In the genomic region with DNA sequence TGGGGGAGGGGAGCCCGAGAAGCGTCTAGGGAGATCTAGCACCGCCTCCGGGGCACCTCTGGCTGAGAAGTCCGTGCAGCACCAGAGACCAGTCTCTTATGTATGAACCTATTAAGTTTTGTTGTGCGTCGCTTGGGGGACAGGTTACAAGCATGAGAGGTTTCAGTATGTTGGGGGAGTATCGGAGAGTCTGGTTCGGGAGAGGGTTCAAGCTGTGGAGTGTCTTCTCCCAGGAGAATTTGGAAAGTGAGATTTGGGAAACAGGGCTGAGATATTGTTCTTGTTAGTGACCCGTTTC, we compare ENCODE assay signal across 8 mouse cellular contexts. TPM values are rescaled to one million over a fixed set of nuclear protein-coding genes. Genes with fewer than 3 reads are reported as not detected.
A peak's percentile ranks its signal among the peaks of the same experiment; 100 is the strongest.
DNase-seq lines count a peak whose midpoint lies in the region; ATAC-seq lines count a peak whose summit lies in the region.

No protein-coding gene starts in this region.

- peak; percentile 34 for ATAC-seq in kidney, embryonic 14.5 days (ENCODE audit: low FRiP score, low TSS enrichment)
- ATAC-seq in forebrain, embryonic 16.5 days: peak; percentile 13
- no peak for ATAC-seq in liver, embryonic 12.5 days
- no peak for ATAC-seq in stomach, embryonic 16.5 days (ENCODE audit: insufficient read depth, low FRiP score)

- peak overlapping the region; percentile 74 for H3K4me3 ChIP-seq in kidney, embryonic 14.5 days (ENCODE audit: low read length)
- H3K4me3 ChIP-seq in forebrain, embryonic 16.5 days (replicated peaks; ENCODE audit: low read length): peak overlapping the region; percentile 59
- peak overlapping the region; percentile 61 for H3K4me3 ChIP-seq in liver, embryonic 12.5 days
- H3K4me3 ChIP-seq in stomach, embryonic 16.5 days (replicated peaks; ENCODE audit: low read length): peak overlapping the region; percentile 83

- H3K4me1 ChIP-seq in kidney, embryonic 14.5 days (ENCODE audit: control insufficient read depth, insufficient read depth, low read length): peaks cover 8% of the 10 kb centered on the region; the same call in 1 of the 2 replicates
- peaks cover 7% of the 10 kb centered on the region for H3K4me1 ChIP-seq in forebrain, embryonic 16.5 days (replicated peaks; ENCODE audit: control insufficient read depth, insufficient read depth, low read length)
- peaks cover 3% of the 10 kb centered on the region; the same call in 1 of the 2 replicates for H3K4me1 ChIP-seq in liver, embryonic 12.5 days
- H3K4me1 ChIP-seq in stomach, embryonic 16.5 days (ENCODE audit: control insufficient read depth, insufficient read depth, low read length): peaks cover 9% of the 10 kb centered on the region

- H3K27me3 ChIP-seq in kidney, embryonic 14.5 days (ENCODE audit: control insufficient read depth, insufficient read depth, low read length): no peaks in the 10 kb centered on the region
- no peaks in the 10 kb centered on the region for H3K27me3 ChIP-seq in forebrain, embryonic 16.5 days (replicated peaks; ENCODE audit: control insufficient read depth, insufficient read depth, low read length)
- H3K27me3 ChIP-seq in liver, embryonic 12.5 days (replicated peaks): peaks cover 46% of the 10 kb centered on the region
- no peaks in the 10 kb centered on the region for H3K27me3 ChIP-seq in stomach, embryonic 16.5 days (ENCODE audit: control insufficient read depth, insufficient read depth, low read length)

- under 1% methylated on average over 10 of the region's 10 CpGs for WGBS in kidney, embryonic 14.5 days
- WGBS in forebrain, embryonic 16.5 days: 2% methylated on average over 10 of the region's 10 CpGs
- WGBS in liver, embryonic 12.5 days (ENCODE audit: insufficient replicate concordance): 6% methylated on average over 10 of the region's 10 CpGs
- 2% methylated on average over 10 of the region's 10 CpGs for WGBS in stomach, embryonic 16.5 days

- H3K27ac ChIP-seq in kidney, embryonic 14.5 days (ENCODE audit: low read depth, low read length): peak overlapping the region; percentile 66
- H3K27ac ChIP-seq in forebrain, embryonic 16.5 days (ENCODE audit: low read length): no peak overlapping the region; the same call in 1 of the 2 replicates
- H3K27ac ChIP-seq in liver, embryonic 12.5 days: no peak overlapping the region
- H3K27ac ChIP-seq in stomach, embryonic 16.5 days (ENCODE audit: low read length): 0 out of 2 replicates have a peak overlapping the region, but pooled peaks have one; percentile 20

- H3K9me3 ChIP-seq in kidney, embryonic 14.5 days (ENCODE audit: control insufficient read depth, low read length): no peaks in the 10 kb centered on the region
- H3K9me3 ChIP-seq in forebrain, embryonic 16.5 days (ENCODE audit: control insufficient read depth, low read length): no peaks in the 10 kb centered on the region
- no peaks in the 10 kb centered on the region for H3K9me3 ChIP-seq in liver, embryonic 12.5 days (replicated peaks)
- no peaks in the 10 kb centered on the region for H3K9me3 ChIP-seq in stomach, embryonic 16.5 days (replicated peaks; ENCODE audit: control insufficient read depth, low read length)

- H3K36me3 ChIP-seq in kidney, embryonic 14.5 days (ENCODE audit: control insufficient read depth, insufficient read depth, low read length): no peaks in the 10 kb centered on the region
- H3K36me3 ChIP-seq in forebrain, embryonic 16.5 days (ENCODE audit: control insufficient read depth, insufficient read depth): no peaks in the 10 kb centered on the region
- no peaks in the 10 kb centered on the region for H3K36me3 ChIP-seq in liver, embryonic 12.5 days
- H3K36me3 ChIP-seq in stomach, embryonic 16.5 days (ENCODE audit: control insufficient read depth, insufficient read depth, low read length): no peaks in the 10 kb centered on the region

- H3K9ac ChIP-seq in kidney, embryonic 14.5 days (ENCODE audit: low read depth, low read length): peak overlapping the region; percentile 84
- H3K9ac ChIP-seq in forebrain, embryonic 16.5 days (replicated peaks; ENCODE audit: low read depth, low read length): peak overlapping the region; percentile 86
- H3K9ac ChIP-seq in liver, embryonic 12.5 days: no peak overlapping the region; the same call in 1 of the 2 replicates
- peak overlapping the region; percentile 90 for H3K9ac ChIP-seq in stomach, embryonic 16.5 days (ENCODE audit: low read length)

- peak overlapping the region; percentile 64 for H3K4me2 ChIP-seq in kidney, embryonic 14.5 days (replicated peaks; ENCODE audit: low read depth, low read length)
- peak overlapping the region; percentile 64 for H3K4me2 ChIP-seq in forebrain, embryonic 16.5 days (ENCODE audit: low read length)
- H3K4me2 ChIP-seq in liver, embryonic 12.5 days: peak overlapping the region; percentile 87
- peak overlapping the region; percentile 89 for H3K4me2 ChIP-seq in stomach, embryonic 16.5 days (ENCODE audit: low read depth, low read length)

- no peak for DNase-seq in kidney, adult 18-20 months
- peak; percentile 60 for DNase-seq in NIH3T3 (ENCODE audit: low read depth)
- no peak for DNase-seq in adrenal gland, adult 2 months
- no peak for DNase-seq in thymus, postnatal 36 days

RNA-seq across cellular contexts. Expression of gene Rnf150, which starts 1.3 kb away (rescaled TPM):
- polyA plus RNA-seq in kidney, embryonic 14.5 days (2014; fragmentation: Nextera tagmentation; extraction: Ambion mirVana): 3.0 and 3.9 TPM in 2 replicates
- polyA plus RNA-seq in forebrain, embryonic 16.5 days (2015; fragmentation: Nextera tagmentation; extraction: Ambion mirVana): 1.6 and 2.0 TPM in 2 replicates
- polyA plus RNA-seq in liver, embryonic 12.5 days (2016; fragmentation: Nextera tagmentation; extraction: Ambion mirVana): 0.17 and 0.19 TPM in 2 replicates
- polyA plus RNA-seq in stomach, embryonic 16.5 days (2015; fragmentation: Nextera tagmentation; extraction: Ambion mirVana): 1.3 and 1.4 TPM in 2 replicates
- 10 to 100 TPM; 13.5 to 14.8 TPM for total RNA-seq in adrenal gland, adult 2 months (2021)
- 2.8 and 3.4 TPM in 2 replicates for polyA plus RNA-seq in adrenal gland, adult 2 months (2012; rRNA removed)

Comparison
In these comparisons a context has a peak if more than half of its experiments do, and no peak if none do; other contexts are left out.
1. ATAC-seq: peak in kidney, embryonic 14.5 days (single experiment) and forebrain, embryonic 16.5 days (single experiment); none in liver, embryonic 12.5 days (single experiment) and stomach, embryonic 16.5 days (single experiment).
2. H3K27ac ChIP-seq: peak in kidney, embryonic 14.5 days (single experiment) and stomach, embryonic 16.5 days (single experiment); none in forebrain, embryonic 16.5 days (single experiment) and liver, embryonic 12.5 days (single experiment).
3. Peak in every context shown above with its lines, with median percentiles within 50 percentile points of each other: H3K4me2 ChIP-seq and H3K4me3 ChIP-seq.